Mouse (Mus musculus): ENCODE results near the gene Elovl7.

- TF ChIP-seq CTCF (IDR thresholded peaks at IDR 0.05; ENCODE audit: control insufficient read depth, insufficient read depth, insufficient read length) (no peak), MYOG (IDR thresholded peaks at IDR 0.05; ENCODE audit: control insufficient read depth, extremely low read depth, insufficient read length) (no peak), MYOD1 (IDR thresholded peaks at IDR 0.05; ENCODE audit: control insufficient read depth, insufficient read length, low read depth) (no peak), MAX (IDR thresholded peaks at IDR 0.05) (no peak), USF1 (IDR thresholded peaks at IDR 0.05; ENCODE audit: low read depth) (no peak), CEBPB (IDR thresholded peaks at IDR 0.05; ENCODE audit: low read depth) (no peak), FOSL1 (IDR thresholded peaks at IDR 0.05; ENCODE audit: insufficient read depth, low read length, poor library complexity, severe bottlenecking) (no peak)
Observed at GRCm38 (mm10) chr13:108276561-108276960, 62.4 kb downstream of the Elovl7 start.

Data from C2C12 (cell line).